Mouse (Mus musculus): ENCODE measurements around the gene Pde4d.
A peak's percentile ranks its signal among the peaks of the same experiment; 100 is the strongest.

Gene Pde4d

DNA sequence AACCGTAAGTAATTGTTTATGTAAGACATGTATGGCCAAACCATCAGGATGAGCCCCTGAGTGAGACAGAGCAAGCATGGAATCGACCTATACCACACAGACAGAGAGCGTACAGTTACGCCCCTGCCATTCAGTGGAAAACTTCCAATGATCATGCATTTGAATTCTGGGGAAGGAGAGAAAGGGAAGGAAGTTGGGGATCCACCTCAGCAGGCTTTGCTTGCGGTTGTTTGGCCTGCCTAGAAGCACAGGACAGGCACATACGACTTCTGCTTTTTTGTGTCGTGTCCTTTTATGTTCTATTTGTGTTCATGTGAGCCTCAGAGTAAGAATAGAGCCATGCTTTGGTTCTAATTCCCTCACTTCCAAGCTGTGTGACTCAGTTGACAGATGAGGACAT, 849.1 kb downstream of the Pde4d start:
- no peak for DNase-seq (ENCODE audit: low spot score)

DNA sequence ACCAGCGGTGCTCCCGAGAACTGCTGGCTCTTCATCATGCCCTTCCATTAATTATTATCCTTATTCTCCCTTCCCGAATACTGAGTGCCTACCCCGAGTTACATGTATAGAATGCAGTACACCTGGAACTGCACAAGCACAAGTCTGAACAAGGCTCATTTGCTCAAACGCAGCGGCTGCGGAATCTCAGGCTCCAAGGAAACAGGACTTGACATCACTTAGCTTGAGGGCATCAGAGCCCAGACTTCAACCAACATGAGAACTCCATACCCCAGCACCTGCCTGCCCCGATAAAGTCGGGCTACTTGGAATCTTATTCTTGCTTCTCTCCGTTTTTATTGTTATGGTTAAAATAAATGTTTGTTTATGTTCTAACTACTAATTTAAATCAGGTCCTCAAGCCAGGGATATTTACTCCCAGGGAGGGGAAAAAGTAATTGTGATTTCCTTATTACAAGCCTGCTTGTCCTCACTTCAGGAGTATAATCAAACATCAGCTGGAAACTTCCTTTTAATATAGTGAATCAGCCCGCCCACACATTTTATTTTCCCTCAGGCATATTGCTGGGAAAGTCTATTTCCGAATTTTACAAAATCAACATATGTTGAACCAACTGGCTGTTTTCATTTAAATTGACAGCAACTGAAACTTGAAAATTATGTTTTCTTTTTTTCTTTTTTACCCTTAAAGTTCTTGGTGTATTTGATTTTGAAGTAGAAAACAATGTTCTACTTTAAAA, 849.9 kb downstream of the Pde4d start:
- DNase-seq (ENCODE audit: low spot score) = peak; percentile 60

DNA sequence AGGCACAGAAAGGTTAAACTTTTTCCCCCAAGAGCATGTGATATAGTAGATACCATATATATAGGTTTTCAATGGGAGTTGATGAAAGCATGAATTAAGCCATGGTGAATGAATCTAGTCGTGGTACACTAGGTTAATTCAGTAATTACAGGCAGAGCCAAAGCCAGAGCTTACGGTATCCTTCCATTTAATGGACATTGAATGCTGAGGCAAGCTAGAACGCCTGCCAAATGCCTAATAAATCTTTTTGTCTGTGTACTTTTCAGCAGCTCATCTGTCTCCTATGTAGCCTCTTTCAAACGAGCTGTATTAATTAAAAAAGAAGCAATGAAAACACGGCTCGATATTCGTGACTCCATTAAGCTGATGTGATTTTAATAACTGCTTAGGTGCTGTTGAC, 862.8 kb downstream of the Pde4d start:
- DNase-seq (ENCODE audit: low spot score) = no peak

DNA sequence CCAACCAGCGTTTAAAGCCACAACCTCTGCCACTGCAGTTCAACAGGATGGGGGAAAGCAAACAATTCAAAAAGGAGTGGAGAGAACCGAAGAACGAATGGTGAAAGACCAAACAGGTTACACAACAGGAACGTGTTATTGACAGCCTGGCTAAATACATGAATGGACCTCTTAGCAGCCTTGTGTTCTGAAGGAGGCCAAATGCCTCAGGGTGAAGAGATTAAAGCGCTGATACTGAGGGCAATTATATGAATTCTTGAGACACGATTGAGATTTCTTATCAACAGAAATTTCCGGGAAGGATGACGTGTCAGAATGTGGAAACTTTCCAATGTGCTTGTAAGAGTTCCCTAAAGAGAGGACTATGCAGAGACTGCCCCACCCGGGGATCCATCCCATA, 865.9 kb downstream of the Pde4d start:
- DNase-seq (ENCODE audit: low spot score) = no peak

DNA sequence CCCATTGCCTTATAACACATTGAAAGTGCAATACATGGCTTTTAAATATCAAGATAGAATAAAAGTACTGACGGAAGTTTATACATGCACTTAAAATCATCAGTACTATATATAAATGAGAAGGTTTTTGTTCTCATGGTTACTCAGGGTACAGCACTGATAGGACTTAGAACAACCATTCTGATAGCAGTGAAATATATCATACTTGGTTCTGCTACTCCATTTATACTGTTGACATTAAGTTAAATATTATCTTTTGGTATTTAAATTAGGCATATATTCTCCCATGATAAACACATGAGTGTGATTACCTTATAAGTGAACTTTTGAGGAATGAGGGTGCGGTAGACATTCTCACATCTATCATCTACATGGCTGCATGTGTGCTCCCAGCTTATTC, 867.9 kb downstream of the Pde4d start:
- no peak for DNase-seq (ENCODE audit: low spot score)

DNA sequence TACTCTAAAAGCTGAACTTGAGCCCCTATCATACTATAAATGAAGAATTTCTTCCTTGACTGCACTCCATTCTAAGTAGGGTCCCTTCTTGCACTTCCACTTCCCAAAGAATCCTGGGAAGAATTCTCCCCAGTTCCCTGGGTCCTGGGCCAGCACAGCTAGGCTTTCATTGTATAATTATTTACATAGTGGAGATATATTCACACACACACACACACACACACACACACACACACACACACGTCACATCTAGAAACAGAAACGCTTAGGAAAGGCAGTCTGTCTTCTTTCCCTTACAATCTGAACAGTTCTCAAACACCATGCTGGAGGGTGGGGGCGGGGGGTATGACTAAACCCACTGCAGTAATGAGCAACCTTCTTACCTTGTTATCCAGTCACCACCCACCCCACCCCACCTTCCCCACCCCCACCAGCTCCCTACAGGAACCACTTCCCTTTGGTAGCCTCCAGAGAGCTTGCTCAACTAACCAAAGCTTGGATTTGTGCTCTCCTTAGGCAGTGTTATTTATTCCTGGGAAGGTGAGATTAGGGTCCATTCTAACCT, 868.8 kb downstream of the Pde4d start:
- DNase-seq (ENCODE audit: low spot score) = no peak

DNA sequence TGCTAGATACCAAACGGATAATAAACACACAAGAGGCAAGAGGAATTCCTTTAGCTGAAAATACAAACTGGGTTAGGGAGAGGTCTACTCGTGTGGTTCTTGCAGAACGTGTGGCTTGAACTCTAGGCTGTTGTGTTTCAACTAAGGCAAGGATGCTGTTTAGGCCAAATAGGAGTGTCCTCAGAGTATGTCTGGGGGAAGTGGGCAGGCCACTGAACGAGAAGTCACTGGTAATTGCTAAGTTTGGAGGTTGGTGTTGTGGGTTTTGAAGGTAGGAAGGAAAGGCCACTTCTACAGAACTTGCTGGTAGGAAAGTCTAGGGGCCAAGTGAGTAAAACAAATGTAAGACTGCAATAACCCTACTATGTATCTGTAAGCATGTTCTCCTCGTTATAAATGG, 876.3 kb downstream of the Pde4d start:
- no peak for DNase-seq (ENCODE audit: low spot score)

DNA sequence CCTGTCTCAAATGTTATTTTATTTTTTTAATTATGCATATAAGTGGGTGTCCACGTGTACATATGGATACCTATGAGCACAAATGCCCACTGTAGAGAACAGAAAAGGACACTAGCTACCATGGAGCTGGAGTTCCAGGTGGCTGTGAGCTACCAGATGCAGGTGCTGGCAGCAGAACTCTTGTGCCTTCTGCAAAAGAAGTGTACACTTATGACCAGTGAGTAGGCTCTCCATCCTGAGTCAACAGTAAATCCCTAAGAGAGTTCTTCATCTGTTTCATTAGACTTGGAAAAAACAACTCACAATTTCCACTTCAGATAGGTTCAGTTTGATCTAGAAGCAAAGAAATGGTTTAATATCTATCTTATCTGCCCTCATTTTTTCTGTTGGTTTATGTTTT, 881.8 kb downstream of the Pde4d start:
- no peak for DNase-seq (ENCODE audit: low spot score)

DNA sequence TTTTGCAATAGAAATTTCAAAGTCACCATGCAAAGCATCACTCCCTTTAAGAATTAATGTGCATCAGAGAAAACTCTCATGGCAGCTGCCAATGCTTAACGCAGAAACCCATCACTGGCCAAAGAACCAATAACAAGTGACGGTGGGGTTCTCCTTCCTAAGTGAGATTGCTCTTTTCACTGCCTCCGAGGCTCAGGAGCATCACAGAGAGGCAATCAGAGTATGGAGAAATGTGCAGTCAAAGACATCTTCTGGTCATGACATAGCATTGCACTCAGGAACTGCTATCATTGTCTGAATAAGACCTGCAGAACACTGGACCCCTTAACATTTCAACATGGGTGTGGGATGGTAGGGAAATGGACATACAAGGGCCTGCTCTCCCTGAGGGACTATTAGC, 892.2 kb downstream of the Pde4d start:
- DNase-seq (ENCODE audit: low spot score) = no peak

DNA sequence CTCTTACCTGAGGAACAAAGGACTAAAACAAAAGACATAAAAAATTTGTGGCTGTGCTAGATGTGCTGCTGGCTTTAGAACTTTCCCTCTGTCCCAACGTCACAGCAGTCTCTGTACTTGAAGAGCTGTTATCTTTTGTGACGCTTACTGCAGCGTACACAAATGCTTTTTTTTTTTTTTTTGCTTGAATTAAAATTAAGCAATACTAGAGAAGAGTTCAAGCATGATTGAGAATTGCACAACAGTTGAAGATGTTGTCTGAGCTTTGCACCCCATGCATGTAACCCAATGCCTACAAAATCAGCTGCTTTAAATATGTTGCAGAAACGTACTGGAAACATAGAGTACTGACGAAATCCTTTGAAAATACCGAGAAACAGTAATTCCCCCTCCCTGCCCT, 892.7 kb downstream of the Pde4d start:
- no peak for DNase-seq (ENCODE audit: low spot score)

DNA sequence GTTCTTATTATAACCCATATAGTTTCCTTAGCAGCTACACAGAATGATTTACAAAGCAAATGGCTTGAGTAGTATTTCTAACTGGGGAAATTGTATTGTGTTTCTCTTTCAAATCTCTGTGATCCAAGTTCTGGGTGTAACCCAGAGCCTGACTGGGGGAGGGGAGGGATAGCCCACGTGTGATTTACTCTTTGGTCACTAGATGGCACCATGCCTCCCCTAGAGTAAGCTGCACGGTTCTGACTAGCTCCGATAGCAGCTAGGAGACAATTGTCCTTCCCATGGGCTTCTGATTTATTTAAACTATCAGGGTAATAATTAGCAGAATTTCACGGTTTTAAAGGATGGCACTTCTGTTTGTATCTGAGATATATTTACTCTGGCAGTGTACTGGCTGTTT, 893.8 kb downstream of the Pde4d start:
- DNase-seq (ENCODE audit: low spot score) = peak; percentile 76

DNA sequence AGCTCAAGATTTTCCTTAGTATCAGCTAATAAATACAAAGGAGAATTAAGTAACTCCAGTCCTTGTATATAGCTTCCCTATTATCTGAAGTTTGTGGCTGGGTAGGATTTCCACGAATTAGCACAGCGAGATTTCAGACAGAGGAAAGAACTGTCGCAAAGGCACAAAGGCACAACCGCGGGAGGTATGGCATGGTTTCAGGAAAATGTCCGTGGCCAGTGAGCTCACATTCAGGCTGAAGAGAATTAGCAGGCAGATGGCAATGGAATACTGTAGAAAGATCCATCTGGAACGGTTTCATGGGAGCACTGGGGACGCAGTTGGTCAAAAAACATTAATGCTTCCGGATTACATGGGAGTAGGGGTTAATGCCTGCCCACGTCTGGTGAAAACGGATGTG, 898.0 kb downstream of the Pde4d start:
- no peak for DNase-seq (ENCODE audit: low spot score)

DNA sequence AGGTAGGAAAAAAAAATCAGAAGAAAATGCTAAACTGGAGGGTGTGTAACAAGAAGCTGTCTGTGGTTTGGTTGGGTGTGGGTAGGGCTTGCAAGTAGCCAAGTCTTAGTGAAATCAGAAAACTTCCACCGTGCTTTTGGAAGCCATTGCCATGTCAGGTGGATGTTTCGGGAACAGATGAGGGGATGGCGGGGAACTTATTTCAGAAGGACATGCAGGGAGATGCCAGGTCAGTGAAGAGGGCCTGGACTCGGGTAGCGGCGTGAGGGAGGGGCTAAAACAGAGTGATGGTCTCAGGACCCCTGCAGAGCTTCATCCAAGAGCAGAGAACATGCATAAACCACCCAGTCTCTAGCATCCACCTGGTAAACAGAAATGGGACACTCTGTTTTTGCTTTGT, 898.6 kb downstream of the Pde4d start:
- DNase-seq (ENCODE audit: low spot score) = no peak

DNA sequence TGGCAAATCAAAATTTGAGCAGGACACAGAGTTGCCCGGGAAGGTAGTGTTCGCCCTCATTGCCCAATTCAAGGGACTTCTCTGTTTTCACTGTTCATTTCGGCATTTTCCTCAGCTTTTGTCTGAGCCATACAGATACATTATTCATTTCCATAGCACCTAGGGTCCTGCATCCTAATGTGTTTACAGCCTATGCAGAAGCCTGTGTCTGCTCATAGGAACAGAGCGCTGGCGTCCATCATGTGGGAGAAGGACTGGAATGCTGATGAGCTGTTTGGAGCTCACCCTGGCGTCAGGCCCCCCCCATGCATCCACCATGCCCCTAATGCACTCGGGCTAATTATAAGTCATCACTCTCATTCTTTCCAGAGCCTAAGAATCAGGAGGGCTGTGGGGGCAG, 900.4 kb downstream of the Pde4d start:
- DNase-seq (ENCODE audit: low spot score) = no peak

DNA sequence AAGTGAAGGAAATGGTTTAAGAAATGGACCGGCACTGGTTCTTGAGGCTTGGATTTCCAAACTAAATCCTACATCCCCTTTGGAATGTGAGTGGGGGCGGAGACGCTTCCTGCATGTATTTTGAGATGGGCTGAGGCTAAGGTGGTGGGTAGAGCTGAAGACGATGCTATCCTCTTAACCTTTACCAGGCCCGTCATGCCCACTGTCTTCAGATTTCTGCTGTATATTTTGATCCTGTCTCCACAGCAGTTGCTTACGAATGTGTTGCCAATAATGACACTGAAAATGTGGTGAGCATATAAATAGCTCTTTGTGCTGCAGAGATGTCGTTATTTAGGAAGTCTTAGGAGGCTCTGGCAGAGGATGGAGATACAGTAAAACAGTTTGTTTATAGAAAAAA, 904.3 kb downstream of the Pde4d start:
- DNase-seq (ENCODE audit: low spot score) = no peak

DNA sequence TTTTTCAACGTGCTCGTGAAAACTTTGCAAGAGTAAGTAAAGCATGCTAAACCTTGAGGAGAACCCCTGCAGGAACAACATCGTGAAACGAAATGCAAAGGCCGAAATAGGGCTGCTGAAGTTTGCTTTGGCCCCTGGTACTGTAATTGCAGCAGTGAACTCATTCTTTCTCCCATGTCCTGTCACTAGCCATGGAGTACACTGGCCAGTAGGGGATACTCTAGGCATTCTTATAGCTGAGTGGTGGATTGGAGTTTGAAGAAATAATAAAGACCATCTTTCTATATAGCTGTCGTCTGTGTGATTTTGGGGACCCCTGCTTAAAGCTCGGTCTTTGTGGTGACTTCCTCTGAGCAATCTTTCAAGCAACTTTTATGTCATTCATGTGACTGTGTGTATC, 906.5 kb downstream of the Pde4d start:
- no peak for DNase-seq (ENCODE audit: low spot score)

DNA sequence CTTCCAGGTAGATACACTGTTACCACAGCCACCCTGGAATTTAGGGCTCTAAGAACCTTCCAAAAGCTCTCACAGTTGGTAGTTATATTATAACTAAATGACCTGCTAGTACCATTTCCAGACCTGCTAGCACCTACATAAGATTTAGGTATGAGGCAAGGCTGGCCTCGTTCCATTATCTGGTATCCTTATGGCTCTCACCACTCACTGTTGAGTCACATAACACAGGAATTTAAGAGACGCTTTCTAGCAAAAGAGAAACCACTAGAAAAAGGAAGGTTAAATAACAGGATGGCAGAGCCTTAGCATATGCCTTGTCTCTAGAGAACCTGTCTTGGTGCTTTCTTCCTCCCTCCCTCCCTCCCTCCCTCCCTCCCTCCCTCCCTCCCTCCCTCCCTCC, 910.2 kb downstream of the Pde4d start:
- DNase-seq (ENCODE audit: low spot score) = no peak

DNA sequence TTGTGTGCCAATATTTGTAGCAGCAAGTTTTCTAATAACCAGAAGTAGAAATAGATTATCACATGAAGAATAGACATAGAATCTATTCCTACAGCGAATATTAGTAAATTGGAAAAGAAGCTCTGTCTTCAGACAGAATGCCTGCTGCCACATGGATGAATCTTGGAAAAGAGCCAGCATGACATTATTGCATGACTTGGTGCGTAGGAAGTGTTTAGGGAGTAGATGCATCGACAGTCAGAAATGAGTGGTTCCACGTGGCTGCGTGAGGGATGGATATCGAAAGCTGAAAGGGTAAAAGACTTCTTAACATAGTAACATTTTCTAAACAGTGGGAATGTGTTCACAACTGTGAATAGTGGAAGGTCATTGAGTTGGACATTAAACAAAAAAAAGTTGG, 912.6 kb downstream of the Pde4d start:
- DNase-seq (ENCODE audit: low spot score) = no peak

DNA sequence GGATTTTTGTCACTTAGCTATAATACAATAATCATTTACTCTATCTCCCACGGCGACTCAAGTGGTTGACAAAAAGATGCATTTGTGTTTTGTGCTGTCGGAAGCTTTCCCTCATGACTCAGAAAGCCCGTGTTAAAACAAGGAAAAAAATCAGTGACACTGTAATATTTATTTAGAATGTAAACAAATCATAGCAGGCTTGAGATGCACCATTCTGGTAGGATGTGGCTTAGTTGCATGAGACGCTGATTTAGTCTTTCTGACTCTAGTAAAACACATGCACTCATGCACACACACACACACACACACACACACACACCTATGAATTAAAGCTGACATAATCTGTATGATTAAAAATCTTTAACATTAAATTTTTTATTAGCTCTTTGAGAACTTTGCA, 924.7 kb downstream of the Pde4d start:
- no peak for DNase-seq (ENCODE audit: low spot score)

DNA sequence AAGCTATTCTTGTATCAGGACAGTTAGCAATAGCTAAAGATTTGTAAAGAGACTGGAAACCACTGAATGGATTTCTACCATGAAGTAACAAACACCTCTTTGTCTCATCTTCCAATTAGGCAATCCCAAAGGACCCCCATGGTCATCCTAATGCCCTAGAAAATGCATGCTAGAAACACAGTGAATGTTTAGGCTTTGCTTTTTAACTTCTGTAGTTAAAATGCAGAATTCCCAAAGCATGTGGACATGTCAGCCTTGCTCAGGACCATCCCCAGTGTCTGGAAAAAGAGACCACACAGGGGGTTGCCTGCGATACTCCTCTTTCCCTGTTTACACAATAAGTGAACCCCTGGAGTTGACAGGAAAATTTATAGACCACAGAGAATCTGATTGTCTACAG, 926.9 kb downstream of the Pde4d start:
- no peak for DNase-seq (ENCODE audit: low spot score)

DNA sequence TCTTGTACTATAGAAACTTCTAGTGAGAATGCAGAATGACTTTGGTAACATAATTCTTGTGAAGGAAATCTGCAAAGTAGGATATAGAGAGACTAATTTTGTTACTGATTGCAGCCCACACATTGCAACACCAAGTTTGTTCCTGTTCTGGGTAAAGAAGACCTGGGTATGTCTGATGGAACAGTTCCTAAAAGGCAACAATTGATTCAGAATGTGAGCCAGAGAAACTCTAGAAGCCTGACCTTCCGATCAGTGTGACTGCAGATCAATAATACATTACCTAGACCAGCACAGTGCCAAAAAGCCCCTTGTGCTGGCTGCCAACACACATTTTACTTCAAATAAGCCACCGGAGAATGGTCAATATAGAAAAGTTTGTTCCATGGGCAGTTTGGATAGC, 930.4 kb downstream of the Pde4d start:
- DNase-seq (ENCODE audit: low spot score) = no peak

DNA sequence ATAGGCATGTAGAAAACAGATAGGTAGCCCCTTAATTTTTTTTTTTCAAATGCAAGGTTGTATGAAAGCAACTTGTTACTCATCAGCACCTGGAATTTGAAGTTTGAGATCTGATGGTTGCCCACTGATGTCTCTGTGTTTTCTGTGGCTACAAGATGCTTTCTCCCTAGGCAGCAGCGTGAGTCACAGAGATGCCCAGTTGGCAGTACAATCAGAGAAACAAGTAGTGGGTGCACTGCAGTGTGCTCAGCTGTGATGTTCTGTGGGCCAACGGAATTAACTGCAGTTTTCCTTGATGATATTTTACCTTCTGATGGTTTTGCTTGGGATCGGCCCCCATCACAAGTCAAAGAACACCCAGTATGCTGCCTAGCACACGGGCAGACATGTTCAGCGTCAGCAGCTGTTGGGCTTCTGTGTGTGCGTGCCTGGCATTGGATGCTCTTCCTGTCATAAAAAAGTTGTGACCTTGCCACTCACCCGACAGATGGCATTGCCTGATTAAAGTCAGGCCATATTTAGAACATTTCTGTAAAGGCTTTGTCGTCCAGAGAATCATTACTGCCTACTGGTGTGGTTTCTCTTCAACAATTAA, 939.0 kb downstream of the Pde4d start:
- peak; percentile 21 for DNase-seq (ENCODE audit: low spot score)

DNA sequence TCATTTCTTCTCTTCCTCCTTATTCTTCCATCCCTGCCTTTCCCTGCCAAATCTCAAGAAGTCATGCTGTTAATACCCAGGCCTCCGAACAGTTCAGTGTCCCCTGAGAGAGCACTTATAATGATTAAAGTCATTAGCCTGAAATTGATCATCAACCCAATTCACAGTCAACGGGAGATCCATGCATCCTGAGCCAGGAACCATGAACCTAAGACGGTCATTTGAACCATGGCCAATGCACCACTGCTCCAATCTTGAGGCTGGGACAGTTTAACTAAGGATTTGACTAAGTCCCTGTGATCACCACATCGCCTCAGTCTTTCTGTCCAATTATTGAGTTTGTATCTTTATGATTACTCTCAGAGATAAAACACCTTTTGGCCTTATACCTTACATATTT, 952.6 kb downstream of the Pde4d start:
- DNase-seq (ENCODE audit: low spot score) = no peak

DNA sequence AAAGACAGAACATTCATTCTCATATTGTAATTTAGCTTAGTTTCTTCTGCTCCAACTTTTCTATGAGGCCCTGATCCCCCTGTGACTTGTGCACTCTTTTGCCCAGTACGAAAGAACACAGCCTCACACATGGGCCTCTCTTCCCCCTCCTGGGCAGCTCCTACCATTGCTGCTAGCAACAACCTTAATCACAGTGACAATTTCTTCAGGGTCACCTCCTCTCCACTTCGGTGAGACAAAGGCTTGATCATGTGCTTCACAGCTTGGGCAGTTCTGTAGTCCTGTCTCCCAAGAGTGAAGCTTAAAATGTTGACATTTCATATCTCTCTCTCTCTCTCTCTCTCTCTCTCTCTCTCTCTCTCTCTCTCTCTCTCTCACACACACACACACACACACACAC, 953.2 kb downstream of the Pde4d start:
- DNase-seq (ENCODE audit: low spot score) = no peak

Data from layer of hippocampus, adult 9-10 months (tissue).